Mouse (Mus musculus): ENCODE data around the gene Pxk.

Pxk gene

GRCm38 (mm10) chr14:8209896-8210295 is 111.9 kb downstream of the Pxk start:
- in situ Hi-C loops (cut with MboI; ENCODE audit: low pct_unique_long_range_greater_than_20kb in 1 of 2, low sequenced_read_pairs in 2 of 2, unreplicated experiment in 1 of 2), result loop anchor here in 1 of 2 experiments (10.0 kb wide), 2 partner anchors 45 to 115 kb away; partner anchors contain the start of gene Pxk

GRCm38 (mm10) chr14:8212996-8213395 is 115.0 kb downstream of the Pxk start:
- in situ Hi-C loops (cut with MboI; ENCODE audit: low pct_unique_long_range_greater_than_20kb in 1 of 2, low sequenced_read_pairs in 2 of 2, unreplicated experiment in 1 of 2), result loop anchor here in 1 of 2 experiments (10.0 kb wide), 2 partner anchors 48 to 118 kb away; partner anchors contain the start of gene Pxk

DNA sequence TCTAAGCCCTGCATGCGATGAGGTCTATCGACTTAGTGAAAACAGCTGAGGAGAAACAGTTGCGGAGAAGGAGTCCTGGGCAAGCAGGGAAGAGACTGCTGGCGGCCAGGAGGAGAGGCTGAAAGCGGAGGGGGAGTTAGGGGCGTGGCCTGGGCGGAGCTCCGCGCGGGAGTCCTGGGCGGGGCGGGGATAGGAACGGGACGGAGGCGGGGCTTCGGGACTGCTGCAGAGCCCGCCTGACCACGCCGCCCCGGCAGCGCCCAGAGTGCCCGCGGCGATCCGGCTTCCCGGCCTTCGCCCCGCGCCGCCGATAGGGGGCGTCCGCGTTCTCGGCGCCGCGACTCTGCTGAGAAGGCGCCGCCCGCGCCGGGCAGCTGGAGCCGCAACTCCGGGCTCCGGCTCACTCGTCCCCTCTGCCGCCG is 115.8 kb downstream of the Pxk start, which contains the start of gene Kctd6:
Kctd6 (plus strand) TSS at position 338 of the 422 bp plus-strand sequence.
- in situ Hi-C loops (cut with MboI; ENCODE audit: low pct_unique_long_range_greater_than_20kb in 1 of 2, low sequenced_read_pairs in 2 of 2, unreplicated experiment in 1 of 2), result loop anchor here in 1 of 2 experiments (10.0 kb wide), 2 partner anchors 49 to 119 kb away; partner anchors contain the start of gene Pxk

Data from mouse embryonic stem cell (cell line).